Comparison of ENCODE assay signal across 25 mouse cellular contexts in the genomic region with DNA sequence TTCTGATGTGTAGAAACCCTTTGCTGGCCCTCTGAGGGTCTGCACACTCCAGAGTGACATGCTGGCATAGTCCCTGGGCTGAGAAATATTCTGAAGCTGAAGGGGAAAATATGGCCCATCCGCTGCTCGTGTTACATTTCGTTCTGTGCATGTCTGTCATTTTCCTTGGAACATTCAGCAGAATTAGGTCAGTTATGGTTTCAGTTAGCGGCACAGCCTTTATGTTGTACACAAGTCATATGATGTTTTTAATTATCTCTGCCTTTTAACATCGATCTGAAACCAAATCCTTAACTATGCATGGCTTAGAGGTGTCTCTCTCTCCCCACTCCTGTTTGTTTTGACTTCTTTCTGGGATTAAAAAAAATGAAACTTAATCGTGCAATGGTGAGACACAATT.
A peak's percentile ranks its signal among the peaks of the same experiment; 100 is the strongest.
DNase-seq lines count a peak whose midpoint lies in the region; ATAC-seq and TF ChIP-seq lines count a peak whose summit lies in the region.
"Had no signal": no experiment of that assay in that cellular context is flagged by ENCODE, and none has a peak within 500 bp of the region (broad histone marks: within the 10 kb centered on the region; RNA-seq: fewer than 3 reads in every experiment).

No protein-coding gene starts in this region.

- WGBS in embryonic facial prominence, embryonic 13.5 days, result 6% methylated on average over 6 of the region's 6 CpGs
- 29% methylated on average over 6 of the region's 6 CpGs for WGBS in limb, embryonic 14.5 days
- WGBS in stomach, postnatal 0 days, result 70% methylated on average over 6 of the region's 6 CpGs

- ATAC-seq in embryonic facial prominence, embryonic 13.5 days (ENCODE audit: insufficient number of reproducible peaks, insufficient read depth, low FRiP score, low TSS enrichment, low read depth), result 0 out of 2 replicates have a peak, but pooled peaks have one; percentile 43
- no peak for ATAC-seq in limb, embryonic 14.5 days (ENCODE audit: low FRiP score, low read depth)
- ATAC-seq in erythroblast, adult 5-6 weeks (replicated peaks; ENCODE audit: low FRiP score, poor library complexity, severe bottlenecking), result no peak
- ATAC-seq in stomach, postnatal 0 days (ENCODE audit: low FRiP score, low TSS enrichment), result no peak
- ATAC-seq: CD4-positive, CD25-positive, alpha-beta regulatory T cell, adult 4 months; forebrain, embryonic 16.5 days; intestine, embryonic 16.5 days had no signal

- peaks cover 21% of the 10 kb centered on the region for H3K4me1 ChIP-seq in embryonic facial prominence, embryonic 13.5 days
- H3K4me1 ChIP-seq in limb, embryonic 14.5 days (ENCODE audit: control insufficient read depth, insufficient read depth, low read length), result 0 out of 2 replicates have a peak, but pooled peaks cover 10% of the 10 kb centered on the region
- H3K4me1 ChIP-seq in stomach, postnatal 0 days (replicated peaks; ENCODE audit: control insufficient read depth, insufficient read depth), result no peaks in the 10 kb centered on the region
- H3K4me1 ChIP-seq: forebrain, embryonic 10.5 days; hindbrain, embryonic 10.5 days had no signal

- TF ChIP-seq POLR2A in limb, embryonic 14.5 days (IDR thresholded peaks at IDR 0.05; ENCODE audit: borderline replicate concordance, extremely low read depth, insufficient read depth, insufficient read length), result no peak

- H3K4me2 ChIP-seq in embryonic facial prominence, embryonic 13.5 days, result peak overlapping the region; percentile 28; the same call in 1 of the 2 replicates
- H3K4me2 ChIP-seq in limb, embryonic 14.5 days (replicated peaks; ENCODE audit: low read depth, low read length, severe bottlenecking), result no peak overlapping the region
- no peak overlapping the region for H3K4me2 ChIP-seq in stomach, postnatal 0 days (replicated peaks; ENCODE audit: low read depth)
- H3K4me2 ChIP-seq: heart, embryonic 12.5 days; hindbrain, embryonic 14.5 days had no signal

- no peak for TF ChIP-seq CTCF in layer of hippocampus, adult 2 months (conservative IDR thresholded peaks at IDR 0.05)
- no peak for TF ChIP-seq CTCF in stomach, postnatal 0 days (IDR thresholded peaks at IDR 0.05; ENCODE audit: low read depth)

- H3K27me3 ChIP-seq in embryonic facial prominence, embryonic 13.5 days, result no peaks in the 10 kb centered on the region
- no peaks in the 10 kb centered on the region for H3K27me3 ChIP-seq in limb, embryonic 14.5 days (ENCODE audit: control insufficient read depth, insufficient read depth, low read length)
- no peaks in the 10 kb centered on the region for H3K27me3 ChIP-seq in stomach, postnatal 0 days (ENCODE audit: control insufficient read depth, insufficient read depth, low read length)
- H3K27me3 ChIP-seq: heart, embryonic 12.5 days had no signal

- TF ChIP-seq EP300 in stomach, postnatal 0 days (optimal IDR thresholded peaks at IDR 0.05), result no peak

- DNase-seq in embryo, embryonic 10.5 days (ENCODE audit: low spot score), result peak; percentile 45
- DNase-seq in embryo, embryonic 9.5 days (ENCODE audit: extremely low spot score), result no peak
- DNase-seq in layer of hippocampus, adult 2 months (ENCODE audit: low spot score in 2 of 2), result no peak
- no peak for DNase-seq in layer of hippocampus, postnatal 14 days (ENCODE audit: low spot score in 2 of 2)
- peak; percentile 40 for DNase-seq in limb, embryonic 14.5 days (ENCODE audit: low spot score)
- no peak for DNase-seq in stomach, postnatal 0 days (ENCODE audit: low spot score)
- DNase-seq: adrenal gland, adult 8-10 months; adrenal gland, postnatal 36 days; B cell, adult 2 months; cerebellum, adult 11 months; cerebellum, adult 8-10 months; cerebellum, postnatal 25 days; gastrocnemius, postnatal 10 days; heart, adult 2 months had no signal

- H3K9ac ChIP-seq in embryonic facial prominence, embryonic 13.5 days, result no peak overlapping the region
- no peak overlapping the region for H3K9ac ChIP-seq in limb, embryonic 14.5 days (ENCODE audit: low read depth, low read length, severe bottlenecking)
- H3K9ac ChIP-seq in stomach, postnatal 0 days (ENCODE audit: low read length), result no peak overlapping the region
- H3K9ac ChIP-seq: heart, embryonic 12.5 days; hindbrain, embryonic 14.5 days had no signal

- no peak overlapping the region for H3K4me3 ChIP-seq in layer of hippocampus, adult 2 months
- no peak overlapping the region for H3K4me3 ChIP-seq in embryonic facial prominence, embryonic 13.5 days
- H3K4me3 ChIP-seq in limb, embryonic 14.5 days (replicated peaks; ENCODE audit: low read length), result no peak overlapping the region
- H3K4me3 ChIP-seq in stomach, postnatal 0 days (ENCODE audit: low read depth, low read length), result no peak overlapping the region
- H3K4me3 ChIP-seq: erythroblast, embryonic 14.5 days; forebrain, embryonic 10.5 days; heart, adult 2 months; heart, embryonic 12.5 days; hindbrain, embryonic 10.5 days had no signal

- 0 out of 2 replicates have a peak, but pooled peaks cover 5% of the 10 kb centered on the region for H3K9me3 ChIP-seq in embryonic facial prominence, embryonic 13.5 days
- no peaks in the 10 kb centered on the region for H3K9me3 ChIP-seq in limb, embryonic 14.5 days (ENCODE audit: control insufficient read depth, low read length)
- no peaks in the 10 kb centered on the region for H3K9me3 ChIP-seq in stomach, postnatal 0 days (ENCODE audit: control insufficient read depth, low read length)
- H3K9me3 ChIP-seq: forebrain, embryonic 10.5 days; hindbrain, embryonic 10.5 days had no signal

- H3K27ac ChIP-seq in layer of hippocampus, adult 2 months, result peak overlapping the region; percentile 23; the same call in 1 of the 2 replicates
- H3K27ac ChIP-seq in embryonic facial prominence, embryonic 13.5 days, result peak overlapping the region; percentile 89
- no peak overlapping the region for H3K27ac ChIP-seq in limb, embryonic 14.5 days (replicated peaks; ENCODE audit: low read depth, low read length)
- no peak overlapping the region for H3K27ac ChIP-seq in stomach, postnatal 0 days (replicated peaks)
- H3K27ac ChIP-seq: heart, adult 2 months; hindbrain, embryonic 10.5 days; hindbrain, embryonic 14.5 days had no signal

- H3K36me3 ChIP-seq in embryonic facial prominence, embryonic 13.5 days, result no peaks in the 10 kb centered on the region
- H3K36me3 ChIP-seq in limb, embryonic 14.5 days (ENCODE audit: control insufficient read depth, insufficient read depth, low read length), result no peaks in the 10 kb centered on the region
- H3K36me3 ChIP-seq in stomach, postnatal 0 days (ENCODE audit: control insufficient read depth, insufficient read depth, low read length), result no peaks in the 10 kb centered on the region
- H3K36me3 ChIP-seq: forebrain, embryonic 10.5 days; G1E; heart, embryonic 12.5 days; hindbrain, embryonic 10.5 days had no signal

Comparison
In these comparisons a context has a peak if more than half of its experiments do, and no peak if none do; other contexts are left out.
1. DNase-seq: peak in embryo, embryonic 10.5 days (single experiment) and limb, embryonic 14.5 days (single experiment); none in embryo, embryonic 9.5 days (single experiment), layer of hippocampus, adult 2 months (0 of 2), layer of hippocampus, postnatal 14 days (0 of 2) and stomach, postnatal 0 days (single experiment).
2. H3K27ac ChIP-seq: peak in layer of hippocampus, adult 2 months (single experiment) and embryonic facial prominence, embryonic 13.5 days (single experiment); none in limb, embryonic 14.5 days (single experiment) and stomach, postnatal 0 days (single experiment).